Mouse (Mus musculus) adrenal gland (tissue): ENCODE measurements around the gene Cldn6.

ENCODE experiments used
- intact Hi-C: fragments of 180-260 bp; cut with DNase I; formaldehyde crosslinking; loops from one replicate; pipeline ENCODE4 v1.15.1; 2025

Cldn6 gene

GRCm38 (mm10) chr17:23719455-23719854 is 40.4 kb downstream of the Cldn6 start:
- intact Hi-C loops: no loop called here

GRCm38 (mm10) chr17:23721886-23722285 is 42.8 kb downstream of the Cldn6 start:
- intact Hi-C loops: no loop called here

GRCm38 (mm10) chr17:23722376-23723125 is 43.5 kb downstream of the Cldn6 start, which contains the start of gene 1520401A03Rik:
Gene 1520401A03Rik (minus strand): TSS chr17:23722783.
- intact Hi-C loops: no loop called here

GRCm38 (mm10) chr17:23725477-23725876 is 46.4 kb downstream of the Cldn6 start:
- intact Hi-C loops: no loop called here

- intact Hi-C loops: no loop called here
These were observed 47.1 kb downstream of the Cldn6 start, which contains the start of gene Pkmyt1 for GRCm38 (mm10) chr17:23725999-23726757. Gene Pkmyt1 (plus strand): TSS chr17:23726336.

- intact Hi-C loops: no loop called here
These were observed 47.7 kb downstream of the Cldn6 start for GRCm38 (mm10) chr17:23726758-23727142.

GRCm38 (mm10) chr17:23730441-23730840 is 51.4 kb downstream of the Cldn6 start:
- intact Hi-C loops: no loop called here
